Comparison of ENCODE assay signal across 9 mouse cellular contexts in genomic region chr2:135562140-135562890, GRCm38 (mm10).
A peak's percentile ranks its signal among the peaks of the same experiment; 100 is the strongest.
DNase-seq lines count a peak whose midpoint lies in the region; ATAC-seq and TF ChIP-seq lines count a peak whose summit lies in the region.
"Had no signal": no experiment of that assay in that cellular context is flagged by ENCODE, and none has a peak within 500 bp of the region (broad histone marks: within the 10 kb centered on the region; RNA-seq: fewer than 3 reads in every experiment).

No protein-coding gene starts in this region.

- H3K36me3 ChIP-seq in heart, embryonic 12.5 days: no peaks in the 10 kb centered on the region
- no peaks in the 10 kb centered on the region for H3K36me3 ChIP-seq in lung, embryonic 14.5 days (ENCODE audit: insufficient read depth)
- H3K36me3 ChIP-seq: embryonic facial prominence, embryonic 13.5 days had no signal

- H3K9ac ChIP-seq in heart, embryonic 12.5 days: no peak overlapping the region
- H3K9ac ChIP-seq in lung, embryonic 14.5 days: no peak overlapping the region
- H3K9ac ChIP-seq: embryonic facial prominence, embryonic 13.5 days had no signal

- no peak overlapping the region for H3K4me3 ChIP-seq in heart, embryonic 12.5 days
- no peak overlapping the region for H3K4me3 ChIP-seq in lung, embryonic 14.5 days (ENCODE audit: low read depth, low read length)
- H3K4me3 ChIP-seq: embryonic facial prominence, embryonic 13.5 days had no signal

- peaks cover 7% of the 10 kb centered on the region; the same call in 1 of the 2 replicates for H3K4me1 ChIP-seq in heart, embryonic 12.5 days (replicated peaks)
- no peaks in the 10 kb centered on the region for H3K4me1 ChIP-seq in lung, embryonic 14.5 days (ENCODE audit: insufficient read depth)

- TF ChIP-seq CTCF in lung, embryonic 14.5 days (IDR thresholded peaks at IDR 0.05; ENCODE audit: low read depth): no peak

- H3K9me3 ChIP-seq in heart, embryonic 12.5 days (replicated peaks): peaks cover 6% of the 10 kb centered on the region
- no peaks in the 10 kb centered on the region for H3K9me3 ChIP-seq in lung, embryonic 14.5 days (ENCODE audit: low read depth, low read length)
- H3K9me3 ChIP-seq: embryonic facial prominence, embryonic 13.5 days had no signal

- H3K27me3 ChIP-seq in heart, embryonic 12.5 days (replicated peaks): no peaks in the 10 kb centered on the region
- no peaks in the 10 kb centered on the region for H3K27me3 ChIP-seq in lung, embryonic 14.5 days (ENCODE audit: insufficient read depth, low read length)
- H3K27me3 ChIP-seq: embryonic facial prominence, embryonic 13.5 days had no signal

- WGBS in heart, embryonic 12.5 days: 68% methylated on average over 10 of the region's 10 CpGs
- WGBS in lung, embryonic 14.5 days: 51% methylated on average over 10 of the region's 10 CpGs

- no peak overlapping the region for H3K4me2 ChIP-seq in heart, embryonic 12.5 days
- no peak overlapping the region for H3K4me2 ChIP-seq in lung, embryonic 14.5 days
- H3K4me2 ChIP-seq: embryonic facial prominence, embryonic 13.5 days had no signal

- DNase-seq in heart, adult 11 months: peak; percentile 98
- DNase-seq in adrenal gland, adult (ENCODE audit: inconsistent age in 2 of 2, low spot score in 1 of 2): peak; percentile 89 to 95
- DNase-seq in kidney, postnatal 10 days: peak; percentile 30
- DNase-seq in lung, embryonic 14.5 days: peak; percentile 61
- DNase-seq in urinary bladder, postnatal 10 days (ENCODE audit: low spot score): peak; percentile 26
- DNase-seq in spleen, postnatal 36 days (ENCODE audit: low spot score in 2 of 2): no peak

- ATAC-seq in heart, embryonic 12.5 days (ENCODE audit: insufficient number of reproducible peaks, low FRiP score): no peak
- peak; percentile 100 for ATAC-seq in frontal cortex, adult (ENCODE audit: low TSS enrichment)
- peak; percentile 75 for ATAC-seq in lung, embryonic 14.5 days (ENCODE audit: insufficient read depth)

- no peak overlapping the region for H3K27ac ChIP-seq in heart, embryonic 12.5 days (ENCODE audit: poor library complexity, severe bottlenecking)
- H3K27ac ChIP-seq in lung, embryonic 14.5 days (ENCODE audit: low read depth): no peak overlapping the region
- H3K27ac ChIP-seq: embryonic facial prominence, embryonic 13.5 days had no signal

Comparison
In these comparisons a context has a peak if more than half of its experiments do, and no peak if none do; other contexts are left out.
1. DNase-seq: peak in heart, adult 11 months (single experiment), adrenal gland, adult (2 of 2), kidney, postnatal 10 days (single experiment), lung, embryonic 14.5 days (single experiment) and urinary bladder, postnatal 10 days (single experiment); none in spleen, postnatal 36 days (0 of 2).